Mouse (Mus musculus) olfactory bulb, adult 2 months (tissue): Measurements from ENCODE around the gene Trim34a.

Source experiments
- CTCF ChIP-seq: fragments of 200-500 bp; IDR thresholded peaks from 2 replicates; pipeline ENCODE4 v1.5.1; 2012; ENCODE audit warnings: low read depth, mild to moderate bottlenecking, low read length, moderate library complexity; ENCODE audit not compliant: insufficient read depth
- POLR2A ChIP-seq: fragments of 200-500 bp; IDR thresholded peaks from 2 replicates; pipeline ENCODE4 v1.6.1; 2012; ENCODE audit warnings: mild to moderate bottlenecking, low read depth, low read length, moderate library complexity; ENCODE audit not compliant: insufficient read depth

DNA sequence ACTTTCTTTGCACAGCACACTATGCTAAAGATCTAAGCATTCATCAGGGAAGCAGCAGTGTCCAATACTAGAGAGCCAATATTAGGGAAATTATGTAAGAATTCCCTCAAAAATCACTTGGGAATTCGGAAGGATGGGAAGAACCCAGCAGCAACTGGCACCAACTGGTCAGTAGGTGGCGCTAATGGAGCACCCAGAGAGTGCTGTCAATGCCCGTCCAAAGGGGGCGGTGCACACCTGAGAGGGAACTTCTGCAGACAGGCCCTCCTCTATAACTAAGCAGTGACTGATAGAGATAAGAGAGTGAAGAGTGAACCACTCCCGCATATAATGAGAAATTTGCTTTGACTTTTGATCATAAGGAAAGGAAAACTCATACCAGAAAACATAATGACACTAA, 44.4 kb upstream of the Trim34a start:
- peak; percentile 60 for TF ChIP-seq CTCF
- TF ChIP-seq POLR2A, result no peak
